ENCODE assay signal across 8 mouse cellular contexts in the genomic region with DNA sequence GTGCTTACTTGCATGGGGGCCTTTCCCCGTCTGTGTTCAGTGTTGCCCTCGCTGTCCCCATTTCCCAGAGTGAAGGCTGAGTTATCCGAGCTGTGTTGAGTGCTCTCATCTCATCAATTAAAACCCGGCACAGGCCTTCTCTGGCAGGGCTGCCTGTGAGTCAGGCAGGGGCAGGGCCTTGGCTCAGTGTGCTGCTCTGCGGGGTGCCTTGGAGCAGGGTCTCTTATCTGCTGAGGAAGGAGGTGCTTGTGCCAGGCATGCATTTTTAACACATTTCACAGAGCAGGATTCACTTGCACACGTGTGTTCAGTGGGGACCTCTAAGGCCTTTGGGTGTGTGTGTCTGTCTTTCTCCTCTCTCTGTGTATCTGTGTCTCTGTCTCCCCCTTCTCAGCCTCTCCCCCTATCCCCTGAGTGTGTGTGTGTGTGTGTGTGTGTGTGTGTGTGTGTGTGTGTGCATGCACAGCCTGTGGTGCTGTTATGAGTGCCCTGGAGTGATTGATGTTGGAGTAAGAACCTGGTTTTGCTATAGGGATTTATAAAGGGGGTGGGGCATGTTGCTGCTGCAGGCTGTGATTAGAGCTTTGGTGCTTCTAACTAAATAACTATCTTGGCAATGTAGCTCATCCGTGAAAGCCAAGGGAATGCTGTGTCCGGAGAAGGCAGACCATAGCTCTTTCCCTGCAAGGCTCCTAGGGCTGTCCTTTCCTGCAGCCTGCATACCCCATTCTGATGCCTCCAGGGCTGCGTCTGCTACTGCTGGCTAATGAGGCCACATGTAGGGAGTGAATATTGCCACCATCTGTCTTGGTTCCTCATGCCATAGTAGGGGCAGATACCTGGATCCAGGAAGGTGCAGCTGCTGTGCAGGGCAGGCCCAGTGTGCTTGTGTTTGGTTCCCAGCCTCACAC.
A peak's percentile ranks its signal among the peaks of the same experiment; 100 is the strongest.
DNase-seq lines count a peak whose midpoint lies in the region; ATAC-seq and TF ChIP-seq lines count a peak whose summit lies in the region.

No protein-coding gene starts in this region.

- no peaks in the 10 kb centered on the region for H3K9me3 ChIP-seq in forebrain, embryonic 12.5 days
- H3K9me3 ChIP-seq in midbrain, embryonic 12.5 days, result no peaks in the 10 kb centered on the region

- peak overlapping the region; percentile 17; the same call in 1 of the 2 replicates for H3K9ac ChIP-seq in forebrain, embryonic 12.5 days
- no peak overlapping the region for H3K9ac ChIP-seq in midbrain, embryonic 12.5 days (replicated peaks)

- peak; percentile 12 for ATAC-seq in Patski
- peak; percentile 63 for ATAC-seq in forebrain, embryonic 12.5 days (ENCODE audit: low FRiP score)
- peak; percentile 51 for ATAC-seq in midbrain, embryonic 12.5 days (ENCODE audit: low FRiP score, low read depth)

- no peaks in the 10 kb centered on the region for H3K27me3 ChIP-seq in Patski
- 0 out of 2 replicates have a peak, but pooled peaks cover 2% of the 10 kb centered on the region for H3K27me3 ChIP-seq in forebrain, embryonic 12.5 days
- H3K27me3 ChIP-seq in midbrain, embryonic 12.5 days, result no peaks in the 10 kb centered on the region

- intact Hi-C loops in left cerebral cortex, adult 2 months (cut with DNase I), result no loop called here

- no peak overlapping the region for H3K4me3 ChIP-seq in forebrain, embryonic 12.5 days (replicated peaks)
- H3K4me3 ChIP-seq in midbrain, embryonic 12.5 days, result no peak overlapping the region
- no peak overlapping the region for H3K4me3 ChIP-seq in left cerebral cortex, adult 2 months

- H3K27ac ChIP-seq in forebrain, embryonic 12.5 days, result peak overlapping the region; percentile 73
- peak overlapping the region; percentile 63 for H3K27ac ChIP-seq in midbrain, embryonic 12.5 days (replicated peaks)
- H3K27ac ChIP-seq in left cerebral cortex, adult 2 months, result no peak overlapping the region

- DNase-seq in cerebellum, adult 11-12 months, result peak; percentile 54
- DNase-seq in cerebellum, adult 9-10 months, result no peak
- no peak for DNase-seq in Patski (ENCODE audit: low read depth, low spot score)
- DNase-seq in right cerebral cortex, postnatal 36 days (ENCODE audit: low spot score in 2 of 2), result no peak
- no peak for DNase-seq in natural killer cell, adult 2 months (ENCODE audit: low spot score in 2 of 2)
- DNase-seq in left cerebral cortex, adult 2 months (ENCODE audit: extremely low spot score in 1 of 2, low spot score in 2 of 2), result no peak

- POLR2A ChIA-PET in Patski (lab: Charles Lee), result interaction anchor here (1.1 to 1.9 kb wide), 2 partner anchors 10 to 16 kb away, joined by 3 to 7 read pairs; no protein-coding TSS in a partner anchor

- no peak overlapping the region for H3K4me2 ChIP-seq in forebrain, embryonic 12.5 days
- H3K4me2 ChIP-seq in midbrain, embryonic 12.5 days (replicated peaks), result no peak overlapping the region; the same call in 1 of the 2 replicates

- TF ChIP-seq CTCF in Patski (IDR thresholded peaks at IDR 0.05), result no peak
- no peak for TF ChIP-seq CTCF in left cerebral cortex, adult 2 months (IDR thresholded peaks at IDR 0.05)

- H3K36me3 ChIP-seq in forebrain, embryonic 12.5 days (replicated peaks), result no peaks in the 10 kb centered on the region
- H3K36me3 ChIP-seq in midbrain, embryonic 12.5 days, result no peaks in the 10 kb centered on the region

- 20% methylated on average over 9 of the region's 9 CpGs for WGBS in forebrain, embryonic 12.5 days
- WGBS in midbrain, embryonic 12.5 days, result 24% methylated on average over 9 of the region's 9 CpGs

- CTCF ChIA-PET in Patski (lab: Charles Lee), result interaction anchor here (1.4 to 2.0 kb wide), 2 partner anchors 41 to 43 kb away, joined by 4 to 7 read pairs; no protein-coding TSS in a partner anchor

- in situ Hi-C loops in Patski (cut with MboI; ENCODE audit: low pct_unique_long_range_greater_than_20kb), result no loop called here

- H3K4me1 ChIP-seq in forebrain, embryonic 12.5 days, result peaks cover 64% of the 10 kb centered on the region
- H3K4me1 ChIP-seq in midbrain, embryonic 12.5 days, result peaks cover 67% of the 10 kb centered on the region

Comparison
In these comparisons a context has a peak if more than half of its experiments do, and no peak if none do; other contexts are left out.
1. ATAC-seq: peak in every context shown above with its lines; median percentile 63 in forebrain, embryonic 12.5 days; 51 in midbrain, embryonic 12.5 days; 12 in Patski.